Mouse (Mus musculus): ENCODE measurements around the gene Hcrt. TPM values are rescaled to one million over a fixed set of nuclear protein-coding genes. Genes with fewer than 3 reads are reported as not detected.
A peak's percentile ranks its signal among the peaks of the same experiment; 100 is the strongest.

Hcrt gene
- total RNA-seq, 1 experiment from 2014 or later: not detected

GRCm38 (mm10) chr11:100767871-100768270 lies 5.1 kb upstream of the Hcrt start:
- no peak for DNase-seq

GRCm38 (mm10) chr11:100766726-100767125 lies 4.0 kb upstream of the Hcrt start:
- no peak for DNase-seq

GRCm38 (mm10) chr11:100761547-100762045 lies 1.1 kb downstream of the Hcrt start:
- DNase-seq: peak; percentile 91

- DNase-seq: peak; percentile 52
Measured at GRCm38 (mm10) chr11:100759611-100760233, 3.0 kb downstream of the Hcrt start, which contains the start of gene Kcnh4. Kcnh4 (minus strand) TSS chr11:100759942.

- DNase-seq: peak; percentile 66
Measured at GRCm38 (mm10) chr11:100758707-100759610, 3.8 kb downstream of the Hcrt start.

- no peak for DNase-seq
Measured at GRCm38 (mm10) chr11:100757566-100757965, 5.2 kb downstream of the Hcrt start.

GRCm38 (mm10) chr11:100756476-100756875 lies 6.3 kb downstream of the Hcrt start:
- no peak for DNase-seq

GRCm38 (mm10) chr11:100754693-100755057 lies 8.1 kb downstream of the Hcrt start:
- no peak for DNase-seq

GRCm38 (mm10) chr11:100754021-100754692 lies 8.6 kb downstream of the Hcrt start:
- DNase-seq: no peak

- DNase-seq: no peak
Measured at GRCm38 (mm10) chr11:100752294-100752693, 10.4 kb downstream of the Hcrt start.

- DNase-seq: no peak
Measured at GRCm38 (mm10) chr11:100750127-100750526, 12.6 kb downstream of the Hcrt start.

GRCm38 (mm10) chr11:100749469-100749868 lies 13.3 kb downstream of the Hcrt start:
- DNase-seq: peak; percentile 46

- no peak for DNase-seq
Measured at GRCm38 (mm10) chr11:100748620-100749019, 14.1 kb downstream of the Hcrt start.

GRCm38 (mm10) chr11:100747114-100747513 lies 15.6 kb downstream of the Hcrt start:
- no peak for DNase-seq

GRCm38 (mm10) chr11:100746546-100746945 lies 16.2 kb downstream of the Hcrt start:
- DNase-seq: no peak

GRCm38 (mm10) chr11:100745085-100745484 lies 17.6 kb downstream of the Hcrt start:
- peak; percentile 42 for DNase-seq

- peak; percentile 37 for DNase-seq
Measured at GRCm38 (mm10) chr11:100741348-100741747, 21.4 kb downstream of the Hcrt start.

- DNase-seq: no peak
Measured at GRCm38 (mm10) chr11:100738749-100739148, 24.0 kb downstream of the Hcrt start.

GRCm38 (mm10) chr11:100738066-100738604 lies 24.6 kb downstream of the Hcrt start, which contains the start of gene Rab5c:
Rab5c (minus strand) TSS chr11:100738215.
- peak; percentile 96 for DNase-seq

- no peak for DNase-seq
Measured at GRCm38 (mm10) chr11:100737105-100737733, 25.5 kb downstream of the Hcrt start.

GRCm38 (mm10) chr11:100736746-100737080 lies 26.0 kb downstream of the Hcrt start:
- DNase-seq: no peak

All from adrenal gland, postnatal 25 days (tissue).